Mouse (Mus musculus) embryonic facial prominence, embryonic 14.5 days (tissue): Measurements from ENCODE around the gene Sgsm3. TPM values are rescaled to one million over a fixed set of nuclear protein-coding genes. Genes with fewer than 3 reads are reported as not detected.

Experiments used
- ATAC-seq: fragments of 200-750 bp; cut with Nextera tagmentation; 2 replicates; pipeline ENCODE4 v1.8.0; 2017; ENCODE audit warnings: low read depth, moderate number of reproducible peaks, moderate TSS enrichment
- DNase-seq: peaks from one replicate; pipeline ENCODE4 v3.0.0-alpha.2; 2015; ENCODE audit warnings: low spot score
- H3K27ac ChIP-seq: fragments of 300-500 bp; sonication (generic); replicated peaks from 2 replicates; pipeline ENCODE4 v1.5.1; 2014; ENCODE audit warnings: low read depth, mild to moderate bottlenecking, low read length, moderate library complexity
- H3K27me3 ChIP-seq: fragments of 300-500 bp; sonication (generic); replicated peaks from 2 replicates; pipeline ENCODE4 v1.6.1; 2014; ENCODE audit warnings: low read length; ENCODE audit not compliant: control insufficient read depth, insufficient read depth
- H3K36me3 ChIP-seq: fragments of 300-500 bp; sonication (generic); 2 replicates; pipeline ENCODE4 v1.6.1; 2014; ENCODE audit warnings: low read length, mixed read lengths; ENCODE audit not compliant: control insufficient read depth, insufficient read depth
- H3K4me1 ChIP-seq: fragments of 300-500 bp; sonication (generic); 2 replicates; pipeline ENCODE4 v1.6.1; 2014; ENCODE audit warnings: antibody characterized with exemption, low read length; ENCODE audit not compliant: control insufficient read depth, insufficient read depth
- H3K4me2 ChIP-seq: fragments of 300-500 bp; sonication (generic); 2 replicates; pipeline ENCODE4 v1.6.1; 2014; ENCODE audit warnings: low read depth, mild to moderate bottlenecking, low read length, moderate library complexity, mixed read lengths
- H3K4me3 ChIP-seq: fragments of 300-500 bp; sonication (generic); 2 replicates; pipeline ENCODE4 v1.5.1; 2014; ENCODE audit warnings: low read depth, mild to moderate bottlenecking, low read length
- H3K9ac ChIP-seq: fragments of 300-500 bp; sonication (generic); 2 replicates; pipeline ENCODE4 v1.6.1; 2014; ENCODE audit warnings: low read depth, mild to moderate bottlenecking, low read length, moderate library complexity, mixed read lengths
- H3K9me3 ChIP-seq: fragments of 300-500 bp; sonication (generic); 2 replicates; pipeline ENCODE4 v1.6.1; 2016; ENCODE audit warnings: low read length; ENCODE audit not compliant: control insufficient read depth
- WGBS: fragments of 180-500 bp; shearing (Covaris S2); extraction: QIAGEN DNeasy Blood & Tissue Kit; methylation state at CpG from one replicate; pipeline ENCODE4 v1.1.7; 2014; 5-methylcytosine and 5-hydroxymethylcytosine counted together
- polyA plus RNA-seq: library from polyadenylated mRNA; unstranded; fragments of >200 nt; fragmentation: Nextera tagmentation; extraction: Ambion mirVana; gene quantifications from 2 replicates; pipeline ENCODE4 v1.2.1, GENCODE M21; 2014

Sgsm3 gene
- polyA plus RNA-seq, 1 experiment from 2014 or later = 23.8 TPM

DNA sequence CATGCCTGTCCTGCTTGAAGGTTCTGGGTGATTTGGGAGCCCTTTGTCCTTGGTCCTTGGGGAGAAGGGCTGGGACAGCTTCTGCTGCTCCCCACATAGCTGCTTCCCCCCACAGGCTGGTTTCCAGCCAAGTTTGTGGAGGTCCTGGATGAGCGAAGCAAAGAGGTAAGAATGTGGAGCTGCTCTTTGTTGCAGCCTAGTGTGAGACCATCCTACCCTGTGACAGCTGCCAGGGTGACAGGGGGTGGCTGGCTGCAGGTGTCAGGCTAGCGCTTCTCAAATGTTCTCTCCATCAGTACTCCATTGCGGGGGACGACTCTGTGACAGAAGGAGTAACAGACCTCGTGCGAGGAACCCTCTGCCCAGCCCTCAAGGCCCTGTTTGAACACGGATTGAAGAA is 32.5 kb downstream of the Sgsm3 start:
- Histone ChIP-seq H3K4me1 (no peaks in the 10 kb centered on the region), H3K9me3 (no peaks in the 10 kb centered on the region), H3K27ac (no peak overlapping the region), H3K4me3 (no peak overlapping the region), H3K9ac (no peak overlapping the region), H3K36me3 (peaks cover 59% of the 10 kb centered on the region), H3K27me3 (no peaks in the 10 kb centered on the region), H3K4me2 (no peak overlapping the region)
- no peak for DNase-seq
- 85% methylated on average over 7 of the region's 7 CpGs for WGBS
- no peak for ATAC-seq

DNA sequence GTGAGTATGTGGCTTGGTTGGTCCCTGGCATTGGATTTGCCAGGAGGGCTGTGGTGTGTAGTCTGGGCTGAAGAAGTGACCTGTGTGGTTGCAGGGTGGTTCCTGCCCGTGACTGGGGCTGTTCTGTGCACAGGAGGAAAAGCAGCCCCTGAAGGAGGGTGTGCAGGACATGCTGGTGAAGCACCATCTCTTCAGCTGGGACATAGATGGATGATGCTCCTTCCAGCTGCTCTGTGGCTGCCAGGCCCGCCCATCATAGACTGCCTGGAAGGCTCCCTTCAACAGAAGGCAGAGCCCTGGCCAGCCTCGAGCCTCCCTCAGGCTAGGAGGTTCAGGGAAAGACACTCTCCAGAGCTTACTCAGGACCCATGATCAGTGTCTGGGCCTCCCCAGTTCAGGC is 34.0 kb downstream of the Sgsm3 start:
- 55% methylated on average over 2 of the region's 3 CpGs for WGBS
- ATAC-seq = no peak
- H3K4me1 ChIP-seq = no peaks in the 10 kb centered on the region
- no peaks in the 10 kb centered on the region for H3K27me3 ChIP-seq
- H3K9ac ChIP-seq = no peak overlapping the region
- peaks cover 73% of the 10 kb centered on the region for H3K36me3 ChIP-seq
- no peak overlapping the region for H3K4me3 ChIP-seq
- H3K4me2 ChIP-seq = no peak overlapping the region
- no peaks in the 10 kb centered on the region for H3K9me3 ChIP-seq
- no peak for DNase-seq
- H3K27ac ChIP-seq = no peak overlapping the region

DNA sequence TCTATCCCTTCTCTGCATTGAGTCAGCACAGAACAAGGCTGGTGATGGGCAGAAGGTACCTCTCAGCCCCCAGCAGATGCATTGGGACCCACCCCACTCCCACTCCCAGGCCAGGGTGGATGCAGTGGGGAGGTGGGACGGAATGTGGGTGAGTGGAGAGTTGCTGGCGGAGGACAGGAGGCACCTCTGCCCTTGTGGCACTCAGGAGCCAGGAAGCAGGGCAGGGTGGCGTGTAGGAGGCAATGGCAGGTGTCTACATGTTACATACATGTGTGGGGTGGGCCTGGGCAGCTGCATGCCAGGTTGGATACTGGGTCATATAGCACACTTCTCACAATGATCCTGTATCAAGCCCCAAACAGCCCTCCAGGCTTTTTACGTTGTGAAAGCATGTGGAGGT is 34.8 kb downstream of the Sgsm3 start:
- H3K4me1 ChIP-seq = no peaks in the 10 kb centered on the region
- 77% methylated on average over 4 of the region's 4 CpGs for WGBS
- no peak for ATAC-seq

DNA sequence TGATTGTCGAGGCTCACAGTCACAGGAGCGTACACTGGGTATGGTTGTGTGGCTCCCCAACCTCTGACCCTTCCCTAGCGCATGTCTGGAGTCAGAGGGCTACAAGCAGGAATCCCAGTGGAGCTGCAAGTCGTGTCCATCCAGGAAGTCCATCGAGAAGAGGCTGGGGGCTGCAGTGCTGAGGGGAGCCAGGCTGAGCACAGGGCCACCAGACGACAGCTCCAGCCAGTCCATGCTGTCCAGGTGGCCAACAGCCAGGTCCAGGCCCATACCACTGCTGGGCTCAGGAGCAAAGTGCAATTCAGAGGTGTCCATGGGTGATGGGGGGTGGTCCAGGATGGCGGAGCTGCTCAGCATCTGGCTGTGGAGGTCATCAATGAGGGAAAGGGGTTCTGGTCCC is 35.6 kb downstream of the Sgsm3 start:
- Histone ChIP-seq H3K27me3 (no peaks in the 10 kb centered on the region), H3K27ac (no peak overlapping the region), H3K4me2 (no peak overlapping the region), H3K4me1 (no peaks in the 10 kb centered on the region), H3K36me3 (peaks cover 89% of the 10 kb centered on the region), H3K9ac (no peak overlapping the region), H3K4me3 (no peak overlapping the region), H3K9me3 (no peaks in the 10 kb centered on the region)
- ATAC-seq = no peak
- WGBS = 74% methylated on average over 7 of the region's 7 CpGs
- no peak for DNase-seq

More for the DNA sequence above, 34.8 kb downstream of the Sgsm3 start:
- no peaks in the 10 kb centered on the region for H3K9me3 ChIP-seq
- H3K4me3 ChIP-seq = no peak overlapping the region
- H3K4me2 ChIP-seq = no peak overlapping the region
- no peak overlapping the region for H3K27ac ChIP-seq
- DNase-seq = no peak
- H3K36me3 ChIP-seq = peaks cover 81% of the 10 kb centered on the region
- H3K27me3 ChIP-seq = no peaks in the 10 kb centered on the region
- no peak overlapping the region for H3K9ac ChIP-seq

DNA sequence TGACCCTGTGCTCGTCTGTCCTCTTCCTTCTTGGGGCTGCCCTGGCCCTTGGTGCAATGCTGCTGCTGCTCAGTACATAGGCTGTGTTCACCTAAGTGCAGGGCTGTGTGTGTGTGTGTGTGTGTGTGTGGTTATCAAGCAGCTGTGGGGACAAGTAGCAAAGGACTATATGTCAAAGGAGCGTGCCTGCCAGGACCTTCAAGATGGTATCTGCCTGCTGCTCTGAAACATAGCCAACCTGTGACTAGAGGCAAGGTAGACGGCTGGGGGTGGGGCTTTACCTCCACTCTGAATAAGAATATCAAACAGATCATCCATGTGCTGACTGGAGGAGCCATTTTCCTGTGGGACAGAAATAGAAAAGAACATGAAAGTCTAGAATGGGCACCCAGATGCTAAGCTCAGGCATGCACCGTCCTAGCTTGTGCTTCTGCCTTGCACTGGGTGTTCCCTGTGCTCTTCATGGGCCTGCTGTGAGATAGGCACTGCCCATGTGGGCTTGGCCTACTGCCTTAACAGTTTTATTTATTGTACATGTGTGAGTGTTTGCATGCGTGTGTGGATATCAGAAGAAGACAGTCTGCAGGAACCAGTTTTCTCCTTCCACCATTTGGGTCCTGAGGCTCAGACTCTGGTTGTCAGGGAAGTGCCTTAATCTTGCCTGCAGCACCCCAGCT is 37.6 kb downstream of the Sgsm3 start:
- Histone ChIP-seq H3K9me3 (no peaks in the 10 kb centered on the region), H3K9ac (no peak overlapping the region), H3K4me1 (no peaks in the 10 kb centered on the region), H3K4me3 (no peak overlapping the region), H3K4me2 (no peak overlapping the region), H3K36me3 (peaks cover 96% of the 10 kb centered on the region), H3K27ac (no peak overlapping the region), H3K27me3 (no peaks in the 10 kb centered on the region)
- 86% methylated on average over 5 of the region's 5 CpGs for WGBS
- DNase-seq (no peak), ATAC-seq (no peak)

DNA sequence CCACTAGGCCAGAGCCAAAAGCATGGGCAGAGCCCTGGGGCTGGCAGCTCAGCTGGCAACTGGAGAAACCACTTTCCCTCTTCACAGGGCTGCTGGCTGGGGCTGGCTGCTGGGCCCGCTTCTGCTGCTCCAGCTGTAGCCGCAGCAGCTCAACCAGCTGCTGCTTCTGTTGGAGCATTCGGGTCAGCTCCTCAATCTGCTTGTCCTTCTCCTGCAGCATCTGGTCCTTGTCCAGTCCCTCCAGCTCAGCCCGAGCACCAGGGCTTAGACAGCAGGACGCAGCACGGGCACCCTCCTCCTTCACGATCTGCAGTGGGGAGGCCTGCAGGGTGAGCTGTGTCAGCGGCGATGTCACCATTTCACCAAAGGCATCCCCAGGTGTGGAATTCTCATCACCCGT is 38.9 kb downstream of the Sgsm3 start:
- no peak for ATAC-seq
- peaks cover 88% of the 10 kb centered on the region for H3K36me3 ChIP-seq
- H3K27ac ChIP-seq = no peak overlapping the region
- WGBS = 92% methylated on average over 8 of the region's 10 CpGs
- H3K9ac ChIP-seq = no peak overlapping the region
- H3K9me3 ChIP-seq = no peaks in the 10 kb centered on the region
- H3K27me3 ChIP-seq = no peaks in the 10 kb centered on the region
- no peak overlapping the region for H3K4me3 ChIP-seq
- DNase-seq = no peak
- H3K4me1 ChIP-seq = no peaks in the 10 kb centered on the region
- no peak overlapping the region for H3K4me2 ChIP-seq

DNA sequence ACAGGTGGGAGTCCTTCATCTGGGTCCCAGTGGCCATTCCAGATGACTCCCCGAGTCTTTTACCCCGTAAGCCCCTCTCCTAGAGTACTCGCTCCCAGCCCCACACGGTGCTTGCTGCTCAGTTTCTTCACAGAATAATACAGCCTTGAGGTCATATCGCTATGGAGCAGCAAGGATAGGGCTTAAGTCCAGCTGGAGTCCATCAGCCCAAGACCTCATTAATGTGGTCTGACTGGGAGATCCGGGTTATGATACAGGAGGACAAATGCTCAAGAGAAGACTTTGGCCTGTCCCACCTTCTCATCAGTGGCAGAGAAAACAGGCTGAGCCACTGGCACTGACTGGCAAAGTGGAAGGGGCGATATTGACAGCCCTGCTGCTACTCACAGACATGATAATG is 39.7 kb downstream of the Sgsm3 start:
- H3K27ac ChIP-seq = no peak overlapping the region
- 86% methylated on average over 7 of the region's 7 CpGs for WGBS
- H3K9me3 ChIP-seq = no peaks in the 10 kb centered on the region
- peaks cover 88% of the 10 kb centered on the region for H3K36me3 ChIP-seq
- DNase-seq (no peak), ATAC-seq (no peak)
- no peak overlapping the region for H3K4me2 ChIP-seq
- H3K27me3 ChIP-seq = no peaks in the 10 kb centered on the region
- H3K4me3 ChIP-seq = no peak overlapping the region
- no peak overlapping the region for H3K9ac ChIP-seq
- H3K4me1 ChIP-seq = no peaks in the 10 kb centered on the region

DNA sequence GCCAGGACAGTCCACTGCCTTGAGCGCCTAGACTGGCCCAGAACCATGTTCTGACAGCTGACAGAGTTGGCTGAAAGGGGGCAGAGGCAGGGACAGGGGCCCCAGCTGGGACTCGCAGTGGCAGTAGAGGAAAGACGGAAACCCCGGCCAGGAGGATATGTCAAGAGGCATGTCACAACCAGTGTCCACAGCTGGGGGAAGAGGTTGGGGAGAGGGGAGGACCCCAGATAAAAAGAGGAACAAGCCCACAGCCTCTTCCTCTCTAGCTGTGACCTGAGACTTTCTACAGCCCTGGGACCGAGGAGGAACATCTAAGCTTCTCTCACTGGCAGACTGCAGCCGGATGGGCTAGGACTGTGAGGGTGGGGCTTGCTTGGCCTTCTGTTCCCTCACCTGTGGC is 43.8 kb downstream of the Sgsm3 start:
- Histone ChIP-seq H3K4me1 (no peaks in the 10 kb centered on the region), H3K9ac (no peak overlapping the region), H3K27ac (no peak overlapping the region), H3K36me3 (peaks cover 59% of the 10 kb centered on the region), H3K27me3 (no peaks in the 10 kb centered on the region), H3K9me3 (no peaks in the 10 kb centered on the region), H3K4me3 (no peak overlapping the region), H3K4me2 (no peak overlapping the region)
- WGBS = 84% methylated on average over 5 of the region's 6 CpGs
- DNase-seq (no peak), ATAC-seq (no peak)

DNA sequence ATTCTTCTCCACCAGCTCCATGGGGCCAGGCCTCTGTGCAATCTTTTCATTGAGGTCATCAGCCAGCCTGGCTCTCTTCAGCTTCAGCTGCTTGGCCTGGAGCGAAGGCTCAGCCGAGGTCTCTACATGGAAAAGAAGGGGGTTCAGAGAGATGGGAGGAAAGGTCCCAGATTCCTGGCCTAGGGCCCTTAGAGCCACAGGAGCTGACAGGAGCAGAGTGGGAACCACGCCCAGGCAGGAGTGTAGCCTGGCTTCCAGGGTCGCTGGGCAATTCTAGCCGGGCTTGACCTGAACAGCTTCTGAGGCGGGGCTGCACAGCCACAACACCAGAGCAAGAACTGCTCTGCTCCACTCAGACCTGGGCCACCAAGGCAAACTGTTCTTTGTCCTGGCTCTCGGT is 44.9 kb downstream of the Sgsm3 start:
- Histone ChIP-seq H3K4me3 (no peak overlapping the region), H3K36me3 (peaks cover 48% of the 10 kb centered on the region), H3K27ac (no peak overlapping the region), H3K4me2 (no peak overlapping the region), H3K4me1 (no peaks in the 10 kb centered on the region), H3K9ac (no peak overlapping the region), H3K9me3 (no peaks in the 10 kb centered on the region), H3K27me3 (no peaks in the 10 kb centered on the region)
- 87% methylated on average over 6 of the region's 7 CpGs for WGBS
- ATAC-seq (no peak), DNase-seq (no peak)
